Mouse (Mus musculus) testis, adult 2 months (tissue): ENCODE measurements around the gene Tnip3. TPM values are rescaled to one million over a fixed set of nuclear protein-coding genes. Genes with fewer than 3 reads are reported as not detected.

ENCODE experiments used
- H3K27ac ChIP-seq: fragments of 200-500 bp; 2 replicates; pipeline ENCODE4 v1.5.1; 2012; ENCODE audit warnings: low read depth, low read length; ENCODE audit not compliant: control insufficient read depth, insufficient read depth
- H3K27me3 ChIP-seq: fragments of 200-500 bp; 2 replicates; pipeline ENCODE4 v1.6.1; 2012; ENCODE audit warnings: mild to moderate bottlenecking, low read length, moderate library complexity; ENCODE audit not compliant: control insufficient read depth, insufficient read depth
- H3K36me3 ChIP-seq: fragments of 200-500 bp; 2 replicates; pipeline ENCODE4 v1.6.1; 2012; ENCODE audit warnings: mild to moderate bottlenecking, low read length; ENCODE audit not compliant: control insufficient read depth, insufficient read depth
- H3K4me1 ChIP-seq: fragments of 200-500 bp; 2 replicates; pipeline ENCODE4 v1.6.1; 2012; ENCODE audit warnings: low read length; ENCODE audit not compliant: control insufficient read depth, insufficient read depth
- H3K4me3 ChIP-seq: fragments of 200-500 bp; 2 replicates; pipeline ENCODE4 v1.5.1; 2012; ENCODE audit warnings: low read depth, mild to moderate bottlenecking, low read length, moderate library complexity, mixed read lengths; ENCODE audit not compliant: control insufficient read depth
- CTCF ChIP-seq: fragments of 200-500 bp; IDR thresholded peaks from 2 replicates; pipeline ENCODE4 v1.5.1; 2012; ENCODE audit warnings: low read depth, mild to moderate bottlenecking, inconsistent platforms, low read length, moderate library complexity; ENCODE audit not compliant: control insufficient read depth, insufficient read depth, insufficient replicate concordance
- POLR2A ChIP-seq: fragments of 200-500 bp; IDR thresholded peaks from 2 replicates; pipeline ENCODE4 v1.6.1; 2012; ENCODE audit warnings: low read depth, mild to moderate bottlenecking, inconsistent platforms, low read length, moderate library complexity; ENCODE audit not compliant: control insufficient read depth
- polyA plus RNA-seq: library from polyadenylated mRNA; depleted of rRNA; stranded (reverse); fragments of >200 nt; gene quantifications from 2 replicates; pipeline ENCODE4 v1.2.3, GENCODE M21; 2012

The Tnip3 gene
- polyA plus RNA-seq, 1 experiment = not detected

DNA sequence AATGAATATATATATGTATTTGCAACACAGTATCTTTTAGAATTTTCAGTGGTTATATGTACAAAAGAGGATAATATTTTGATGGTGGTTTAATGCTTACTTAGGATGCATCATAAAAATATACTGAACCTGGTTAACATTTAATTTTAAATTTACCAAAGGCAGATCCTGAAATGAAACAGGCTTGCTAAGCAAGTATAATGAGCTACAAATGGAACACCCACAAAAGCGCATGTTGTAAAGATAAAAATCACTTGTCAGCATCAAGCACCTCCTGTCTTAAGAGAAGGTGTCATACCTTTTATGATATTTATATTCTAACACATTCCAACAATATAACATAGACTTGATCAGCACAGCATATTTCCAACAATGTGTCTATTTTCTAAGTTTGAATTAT is 8.6 kb downstream of the Tnip3 start:
- H3K36me3 ChIP-seq = no peaks in the 10 kb centered on the region
- TF ChIP-seq POLR2A (no peak), CTCF (no peak)

DNA sequence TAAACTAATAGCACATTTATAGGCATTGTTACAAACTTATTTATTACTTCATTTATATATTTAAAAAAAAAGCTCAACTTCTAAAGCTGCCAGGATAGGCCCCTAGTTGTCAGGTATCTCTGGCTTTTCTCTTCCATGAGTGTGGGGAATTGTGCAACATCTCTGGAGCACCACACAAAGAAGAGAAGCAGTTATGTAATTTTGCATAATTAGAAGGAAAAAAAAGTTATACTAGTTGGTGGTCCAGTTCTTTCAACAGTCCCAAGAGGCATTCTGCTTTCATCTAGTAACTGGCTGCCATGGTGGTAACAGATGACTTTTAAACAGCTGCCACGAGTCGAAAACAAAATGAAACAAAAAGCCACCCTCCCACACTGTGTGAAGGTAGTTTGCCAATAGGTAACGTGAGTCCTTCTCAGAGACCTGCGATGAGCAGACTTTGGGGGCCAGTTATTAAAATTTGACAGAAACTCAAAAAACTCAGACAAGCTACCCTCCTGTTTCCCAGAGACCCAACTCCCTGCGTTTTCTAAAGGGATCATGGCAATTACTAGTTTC is 12.3 kb downstream of the Tnip3 start:
- H3K4me1 ChIP-seq = no peaks in the 10 kb centered on the region
- TF ChIP-seq CTCF = no peak
- no peak for TF ChIP-seq POLR2A
- no peak overlapping the region for H3K4me3 ChIP-seq
- no peaks in the 10 kb centered on the region for H3K27me3 ChIP-seq
- H3K36me3 ChIP-seq = no peaks in the 10 kb centered on the region
- H3K27ac ChIP-seq = no peak overlapping the region

More for the DNA sequence above, 8.6 kb downstream of the Tnip3 start:
- no peak overlapping the region for H3K27ac ChIP-seq
- no peaks in the 10 kb centered on the region for H3K4me1 ChIP-seq
- no peaks in the 10 kb centered on the region for H3K27me3 ChIP-seq
- no peak overlapping the region for H3K4me3 ChIP-seq

DNA sequence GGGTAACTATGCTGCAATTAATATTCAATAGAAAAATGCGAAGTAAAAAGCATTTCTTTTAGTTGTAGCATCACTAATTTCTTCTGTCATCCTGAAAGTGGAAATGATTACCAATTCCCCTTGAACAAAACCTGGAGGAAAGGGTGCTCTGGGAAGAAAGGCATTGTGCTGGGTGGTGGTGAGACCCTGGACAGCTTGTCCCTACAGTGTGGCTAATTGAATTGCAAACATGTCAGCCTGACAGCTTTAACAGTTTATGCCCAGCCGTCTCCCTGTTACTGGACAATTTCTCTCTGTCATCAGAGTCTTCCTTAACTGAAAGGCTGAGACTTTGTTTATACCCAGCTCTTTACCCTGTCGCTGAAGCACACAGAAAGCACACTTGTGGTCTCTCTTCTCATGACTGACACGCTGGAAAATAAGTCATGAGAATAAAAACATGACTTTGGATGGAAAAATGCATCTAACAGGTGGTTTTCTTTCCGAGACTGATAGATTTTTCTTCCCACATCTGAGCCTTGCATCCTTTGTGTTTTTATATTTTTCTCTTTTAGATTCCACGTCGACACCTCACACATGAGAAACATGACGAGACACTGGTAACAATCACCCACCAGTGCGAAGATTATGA is 13.0 kb downstream of the Tnip3 start:
- Histone ChIP-seq H3K4me3 (no peak overlapping the region), H3K36me3 (no peaks in the 10 kb centered on the region), H3K27ac (no peak overlapping the region), H3K4me1 (no peaks in the 10 kb centered on the region), H3K27me3 (no peaks in the 10 kb centered on the region)
- TF ChIP-seq POLR2A (no peak), CTCF (no peak)

DNA sequence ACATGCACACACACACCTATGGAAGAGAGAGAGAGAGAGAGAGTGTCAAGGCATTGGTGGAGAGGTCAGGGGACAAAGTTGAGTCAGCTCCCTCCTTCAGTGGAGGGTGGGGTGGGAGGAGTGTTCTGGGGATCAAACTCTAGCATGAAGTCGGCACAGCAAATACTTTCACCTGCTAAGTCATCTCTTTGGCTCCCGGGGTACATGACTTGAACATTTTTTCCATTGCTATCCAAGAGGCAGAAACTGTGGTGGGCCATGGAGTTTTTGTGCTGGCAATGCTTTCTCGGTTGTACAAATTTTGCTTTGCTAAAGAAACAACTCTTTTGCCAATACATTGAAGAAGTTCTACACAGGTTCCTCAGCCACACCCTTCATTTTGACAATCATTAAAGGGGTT is 13.8 kb downstream of the Tnip3 start:
- TF ChIP-seq POLR2A (no peak), CTCF (no peak)
- H3K27ac ChIP-seq = no peak overlapping the region
- H3K36me3 ChIP-seq = no peaks in the 10 kb centered on the region
- no peak overlapping the region for H3K4me3 ChIP-seq
- no peaks in the 10 kb centered on the region for H3K4me1 ChIP-seq
- H3K27me3 ChIP-seq = no peaks in the 10 kb centered on the region

DNA sequence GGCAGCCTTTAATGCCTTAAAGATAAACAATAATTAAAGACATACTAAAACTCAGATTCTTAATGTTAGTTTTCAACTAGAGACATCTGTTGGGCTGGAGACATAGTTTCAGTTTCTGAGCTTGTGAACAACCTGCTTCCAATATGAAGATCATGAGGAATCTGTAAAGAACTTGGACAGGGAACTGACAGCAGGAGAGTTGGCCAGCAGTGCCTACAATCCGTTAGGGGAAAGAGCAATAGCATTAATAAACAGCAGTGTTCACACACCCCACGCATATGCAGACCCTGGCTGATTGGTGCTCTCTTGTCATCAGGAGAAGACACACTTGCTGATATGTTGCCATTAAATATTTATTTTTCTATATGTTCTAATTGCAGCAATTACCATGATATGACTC is 15.0 kb downstream of the Tnip3 start:
- H3K4me3 ChIP-seq = no peak overlapping the region
- no peak overlapping the region for H3K27ac ChIP-seq
- TF ChIP-seq POLR2A (no peak), CTCF (no peak)
- H3K27me3 ChIP-seq = no peaks in the 10 kb centered on the region
- H3K36me3 ChIP-seq = no peaks in the 10 kb centered on the region
- H3K4me1 ChIP-seq = no peaks in the 10 kb centered on the region

DNA sequence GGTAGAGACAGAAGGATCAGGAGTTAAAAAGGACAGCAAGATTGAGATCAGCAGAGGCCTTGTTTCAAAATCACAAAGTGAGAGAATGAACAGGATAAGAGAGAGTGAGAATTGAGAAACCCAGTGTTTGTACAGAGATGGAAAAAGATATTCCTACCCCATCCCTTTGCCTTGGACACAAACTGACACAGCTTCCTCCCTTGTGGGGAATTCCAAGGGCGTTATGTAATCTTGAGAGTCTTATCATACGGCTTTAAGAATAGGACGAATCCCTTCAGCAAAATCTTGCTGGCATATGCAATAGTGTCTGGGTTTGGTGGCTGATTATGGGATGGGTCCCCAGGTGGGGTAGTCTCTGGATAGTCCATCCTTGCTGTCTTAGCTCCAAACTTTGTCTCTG is 16.0 kb downstream of the Tnip3 start:
- Histone ChIP-seq H3K4me1 (no peaks in the 10 kb centered on the region), H3K4me3 (no peak overlapping the region), H3K36me3 (no peaks in the 10 kb centered on the region), H3K27me3 (no peaks in the 10 kb centered on the region), H3K27ac (no peak overlapping the region)
- TF ChIP-seq CTCF (no peak), POLR2A (no peak)

DNA sequence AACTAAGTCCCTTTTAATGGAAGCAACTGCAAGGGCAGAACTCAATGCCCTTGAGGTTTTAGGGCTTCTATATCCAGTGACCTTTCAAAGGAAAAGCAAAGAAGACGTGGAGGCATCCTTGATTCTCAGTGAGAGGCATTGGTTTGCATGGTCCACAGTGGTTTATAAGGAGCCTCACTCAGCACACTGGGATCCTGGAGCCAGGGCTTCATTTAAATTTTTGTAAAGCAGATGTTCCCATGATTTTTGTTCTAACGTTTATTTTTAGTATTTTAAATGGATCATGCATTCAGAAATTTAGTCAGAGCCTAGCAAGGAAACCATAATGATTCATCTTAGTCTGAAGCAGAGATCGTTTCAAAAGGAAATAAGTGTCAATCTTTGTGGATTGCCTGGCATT is 17.3 kb downstream of the Tnip3 start:
- no peak for TF ChIP-seq POLR2A
- no peak for TF ChIP-seq CTCF
- Histone ChIP-seq H3K27ac (no peak overlapping the region), H3K36me3 (no peaks in the 10 kb centered on the region), H3K4me1 (no peaks in the 10 kb centered on the region), H3K4me3 (no peak overlapping the region), H3K27me3 (no peaks in the 10 kb centered on the region)
